Mouse (Mus musculus): ENCODE results near the gene Senp3. TPM values are rescaled to one million over a fixed set of nuclear protein-coding genes. Genes with fewer than 3 reads are reported as not detected.
A peak's percentile ranks its signal among the peaks of the same experiment; 100 is the strongest.

Gene Senp3
- polyA plus RNA-seq, 1 experiment from 2014 or later, result 102 TPM

- Histone ChIP-seq H3K4me3 (ENCODE audit: low read length) (no peak within 1 kb of the TSS), H3K9ac (ENCODE audit: low read depth, low read length) (no peak within 1 kb of the TSS), H3K36me3 (ENCODE audit: control insufficient read depth, insufficient read depth, low read length) (peaks cover 69% of the 10 kb centered on the region), H3K4me2 (replicated peaks; ENCODE audit: low read depth, low read length) (no peak within 1 kb of the TSS), H3K4me1 (ENCODE audit: control insufficient read depth, insufficient read depth, low read length) (peaks cover 5% of the 10 kb centered on the region; the same call in 1 of the 2 replicates), H3K27me3 (ENCODE audit: control insufficient read depth, insufficient read depth, low read length) (no peaks in the 10 kb centered on the region), H3K27ac (ENCODE audit: low read depth, low read length) (peak within 1 kb of the TSS; percentile 6; the same call in 1 of the 2 replicates), H3K9me3 (ENCODE audit: control insufficient read depth, low read length) (no peaks in the 10 kb centered on the region)
- 15% methylated on average over 34 of the region's 34 CpGs for WGBS
- peak; percentile 85 for ATAC-seq (ENCODE audit: low FRiP score, low TSS enrichment)
These were observed 26.4 kb downstream of the Senp3 start, which contains the start of gene Sox15 for GRCm38 (mm10) chr11:69655264-69656064. TSS of gene Sox15 (plus strand) at chr11:69655314.

- Histone ChIP-seq H3K9me3 (ENCODE audit: control insufficient read depth, low read length) (no peaks in the 10 kb centered on the region), H3K27me3 (ENCODE audit: control insufficient read depth, insufficient read depth, low read length) (no peaks in the 10 kb centered on the region), H3K9ac (ENCODE audit: low read depth, low read length) (no peak overlapping the region), H3K4me2 (replicated peaks; ENCODE audit: low read depth, low read length) (no peak overlapping the region), H3K36me3 (ENCODE audit: control insufficient read depth, insufficient read depth, low read length) (peaks cover 76% of the 10 kb centered on the region), H3K4me1 (ENCODE audit: control insufficient read depth, insufficient read depth, low read length) (peaks cover 5% of the 10 kb centered on the region; the same call in 1 of the 2 replicates), H3K4me3 (ENCODE audit: low read length) (no peak overlapping the region), H3K27ac (ENCODE audit: low read depth, low read length) (peak overlapping the region; percentile 6; the same call in 1 of the 2 replicates)
- no peak for ATAC-seq (ENCODE audit: low FRiP score, low TSS enrichment)
- WGBS, result 35% methylated on average over 9 of the region's 9 CpGs
These were observed 27.1 kb downstream of the Senp3 start for GRCm38 (mm10) chr11:69654760-69655159.

DNA sequence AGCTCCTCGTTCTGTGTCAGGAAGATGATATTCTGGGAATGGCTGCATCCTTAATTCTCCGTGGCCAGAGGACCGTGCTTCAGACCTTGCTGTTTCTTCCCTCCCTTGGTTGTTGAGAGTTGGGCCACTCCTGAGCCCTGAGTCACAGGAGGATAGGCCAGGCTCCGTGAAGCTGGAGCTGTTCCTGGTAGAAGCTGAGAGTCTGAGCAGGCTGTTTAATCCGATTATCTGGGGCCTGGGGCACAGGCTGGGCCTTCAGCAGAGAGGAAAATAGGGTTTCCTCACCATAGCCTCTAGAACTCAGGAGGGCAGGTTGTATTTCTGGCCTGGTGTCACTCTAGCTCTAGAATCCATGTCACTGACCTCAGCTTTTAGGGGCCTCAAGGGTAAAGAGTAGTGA, 28.5 kb downstream of the Senp3 start:
- peaks cover 80% of the 10 kb centered on the region for H3K36me3 ChIP-seq (ENCODE audit: control insufficient read depth, insufficient read depth, low read length)
- no peak overlapping the region for H3K4me3 ChIP-seq (ENCODE audit: low read length)
- H3K9ac ChIP-seq (ENCODE audit: low read depth, low read length), result no peak overlapping the region
- H3K9me3 ChIP-seq (ENCODE audit: control insufficient read depth, low read length), result no peaks in the 10 kb centered on the region
- ATAC-seq (ENCODE audit: low FRiP score, low TSS enrichment), result no peak
- H3K27me3 ChIP-seq (ENCODE audit: control insufficient read depth, insufficient read depth, low read length), result no peaks in the 10 kb centered on the region
- peaks cover 5% of the 10 kb centered on the region; the same call in 1 of the 2 replicates for H3K4me1 ChIP-seq (ENCODE audit: control insufficient read depth, insufficient read depth, low read length)
- H3K27ac ChIP-seq (ENCODE audit: low read depth, low read length), result peak overlapping the region; percentile 51
- no peak overlapping the region for H3K4me2 ChIP-seq (replicated peaks; ENCODE audit: low read depth, low read length)
- WGBS, result 71% methylated on average over 5 of the region's 5 CpGs

DNA sequence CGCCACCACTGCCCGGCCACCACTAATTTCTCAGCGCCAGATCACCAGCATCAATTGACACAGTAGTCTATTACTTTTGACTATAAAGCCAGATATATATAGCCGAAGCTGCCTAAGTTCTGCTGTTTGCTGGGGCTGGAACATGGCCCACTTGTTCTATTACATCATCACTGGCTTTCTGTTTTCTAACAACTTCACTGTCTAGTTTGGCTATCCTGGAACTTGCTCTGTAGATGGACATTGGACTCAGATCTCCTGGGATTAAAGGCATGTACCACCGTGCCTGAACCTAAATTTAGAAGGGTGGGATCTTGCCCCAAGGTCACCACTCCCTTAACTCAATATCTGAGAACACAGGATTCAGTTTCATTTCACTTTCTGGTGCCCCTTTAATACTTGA, 36.0 kb downstream of the Senp3 start:
- ATAC-seq (ENCODE audit: low FRiP score, low TSS enrichment), result no peak
- Histone ChIP-seq H3K4me3 (ENCODE audit: low read length) (no peak overlapping the region), H3K9ac (ENCODE audit: low read depth, low read length) (no peak overlapping the region), H3K9me3 (ENCODE audit: control insufficient read depth, low read length) (no peaks in the 10 kb centered on the region), H3K36me3 (ENCODE audit: control insufficient read depth, insufficient read depth, low read length) (peaks cover 90% of the 10 kb centered on the region), H3K4me1 (ENCODE audit: control insufficient read depth, insufficient read depth, low read length) (no peaks in the 10 kb centered on the region), H3K27ac (ENCODE audit: low read depth, low read length) (no peak overlapping the region), H3K4me2 (replicated peaks; ENCODE audit: low read depth, low read length) (no peak overlapping the region), H3K27me3 (ENCODE audit: control insufficient read depth, insufficient read depth, low read length) (no peaks in the 10 kb centered on the region)
- WGBS, result 92% methylated on average over 5 of the region's 5 CpGs

GRCm38 (mm10) chr11:69635471-69635870, 46.4 kb downstream of the Senp3 start:
- H3K9me3 ChIP-seq (ENCODE audit: control insufficient read depth, low read length), result no peaks in the 10 kb centered on the region
- H3K4me2 ChIP-seq (replicated peaks; ENCODE audit: low read depth, low read length), result peak overlapping the region; percentile 4; the same call in 1 of the 2 replicates
- H3K4me1 ChIP-seq (ENCODE audit: control insufficient read depth, insufficient read depth, low read length), result peaks cover 21% of the 10 kb centered on the region
- no peak for ATAC-seq (ENCODE audit: low FRiP score, low TSS enrichment)
- H3K27ac ChIP-seq (ENCODE audit: low read depth, low read length), result no peak overlapping the region
- H3K36me3 ChIP-seq (ENCODE audit: control insufficient read depth, insufficient read depth, low read length), result peaks cover 33% of the 10 kb centered on the region
- 78% methylated on average over 3 of the region's 3 CpGs for WGBS
- no peak overlapping the region for H3K4me3 ChIP-seq (ENCODE audit: low read length)
- H3K27me3 ChIP-seq (ENCODE audit: control insufficient read depth, insufficient read depth, low read length), result no peaks in the 10 kb centered on the region
- H3K9ac ChIP-seq (ENCODE audit: low read depth, low read length), result 0 out of 2 replicates have a peak overlapping the region, but pooled peaks have one; percentile 42

DNA sequence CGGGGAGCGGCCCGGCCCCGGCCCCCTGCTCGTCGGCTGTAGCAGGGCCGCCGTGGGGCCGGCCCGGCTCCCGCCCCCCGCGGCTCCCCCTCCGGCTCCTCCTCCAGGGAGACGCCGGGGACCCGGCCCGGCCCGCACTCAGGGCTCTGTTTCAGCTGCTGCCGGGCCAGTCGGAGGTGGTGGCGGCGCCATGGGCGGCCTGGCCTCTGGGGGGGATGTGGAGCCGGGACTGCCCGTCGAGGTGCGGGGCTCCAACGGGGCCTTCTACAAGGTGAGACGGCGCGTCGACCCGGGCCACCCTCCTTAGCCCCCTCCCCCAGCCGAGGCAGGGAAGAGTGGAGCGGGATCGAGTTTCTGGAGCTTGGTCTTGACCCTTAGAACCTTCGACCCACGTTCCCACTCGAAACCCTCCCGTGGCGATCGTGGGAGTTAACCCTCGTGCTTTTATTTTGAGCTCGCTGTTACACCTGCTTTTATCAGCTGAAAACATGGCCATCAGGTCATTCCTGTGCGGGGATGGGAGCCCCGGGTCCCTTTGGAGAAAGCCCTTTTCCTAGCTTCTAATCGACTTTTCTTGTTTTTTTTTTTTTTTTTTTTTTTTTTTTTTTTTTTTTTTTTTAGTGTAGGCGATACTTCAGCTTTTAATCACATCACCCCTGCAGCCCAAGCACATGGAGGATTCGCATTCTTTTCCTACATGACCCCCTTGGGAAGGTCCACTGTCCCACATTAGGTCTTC, 48.6 kb downstream of the Senp3 start:
- no peaks in the 10 kb centered on the region for H3K27me3 ChIP-seq (ENCODE audit: control insufficient read depth, insufficient read depth, low read length)
- WGBS, result under 1% methylated on average over 35 of the region's 50 CpGs

GRCm38 (mm10) chr11:69632284-69633089, 49.4 kb downstream of the Senp3 start, which contains the start of gene Fxr2:
TSS of gene Fxr2 (plus strand) at chr11:69632990.
- H3K4me3 ChIP-seq (ENCODE audit: low read length), result peak within 1 kb of the TSS; percentile 96
- WGBS, result under 1% methylated on average over 38 of the region's 56 CpGs
- peak within 1 kb of the TSS; percentile 97 for H3K9ac ChIP-seq (ENCODE audit: low read depth, low read length)
- H3K36me3 ChIP-seq (ENCODE audit: control insufficient read depth, insufficient read depth, low read length), result peaks cover 9% of the 10 kb centered on the region; the same call in 1 of the 2 replicates
- H3K4me1 ChIP-seq (ENCODE audit: control insufficient read depth, insufficient read depth, low read length), result peaks cover 21% of the 10 kb centered on the region
- peak; percentile 98 for ATAC-seq (ENCODE audit: low FRiP score, low TSS enrichment)
- no peaks in the 10 kb centered on the region for H3K27me3 ChIP-seq (ENCODE audit: control insufficient read depth, insufficient read depth, low read length)
- H3K27ac ChIP-seq (ENCODE audit: low read depth, low read length), result peak within 1 kb of the TSS; percentile 97
- H3K9me3 ChIP-seq (ENCODE audit: control insufficient read depth, low read length), result no peaks in the 10 kb centered on the region
- H3K4me2 ChIP-seq (replicated peaks; ENCODE audit: low read depth, low read length), result peak within 1 kb of the TSS; percentile 64

More for the DNA sequence above, 48.6 kb downstream of the Senp3 start:
- H3K4me2 ChIP-seq (replicated peaks; ENCODE audit: low read depth, low read length), result peak overlapping the region; percentile 64
- H3K9ac ChIP-seq (ENCODE audit: low read depth, low read length), result peak overlapping the region; percentile 97
- H3K4me3 ChIP-seq (ENCODE audit: low read length), result peak overlapping the region; percentile 96
- no peaks in the 10 kb centered on the region for H3K9me3 ChIP-seq (ENCODE audit: control insufficient read depth, low read length)
- peak; percentile 68 for ATAC-seq (ENCODE audit: low FRiP score, low TSS enrichment)
- peak overlapping the region; percentile 97 for H3K27ac ChIP-seq (ENCODE audit: low read depth, low read length)
- H3K36me3 ChIP-seq (ENCODE audit: control insufficient read depth, insufficient read depth, low read length), result peaks cover 16% of the 10 kb centered on the region; the same call in 1 of the 2 replicates
- H3K4me1 ChIP-seq (ENCODE audit: control insufficient read depth, insufficient read depth, low read length), result peaks cover 21% of the 10 kb centered on the region

DNA sequence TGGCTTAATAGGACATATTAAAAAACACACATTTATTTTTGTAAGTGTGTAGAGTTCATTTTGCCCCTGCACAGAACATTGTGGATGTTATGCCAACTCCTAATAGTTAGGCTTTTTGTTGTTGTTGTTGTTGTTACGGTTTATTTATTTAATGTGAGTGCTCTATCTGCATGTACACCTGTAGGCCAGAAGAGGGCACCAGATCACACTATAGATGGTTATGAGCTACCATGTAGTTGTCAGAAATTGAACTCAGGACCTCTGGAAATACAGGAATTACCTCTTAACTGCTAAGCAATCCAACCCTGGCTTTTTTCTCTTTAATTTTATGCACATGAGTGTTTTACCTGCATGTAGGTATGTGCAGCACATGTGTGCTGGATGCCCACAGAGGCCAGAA, 52.1 kb downstream of the Senp3 start:
- Histone ChIP-seq H3K36me3 (ENCODE audit: control insufficient read depth, insufficient read depth, low read length) (peaks cover 2% of the 10 kb centered on the region; the same call in 1 of the 2 replicates), H3K9ac (ENCODE audit: low read depth, low read length) (no peak overlapping the region), H3K4me3 (ENCODE audit: low read length) (no peak overlapping the region), H3K27me3 (ENCODE audit: control insufficient read depth, insufficient read depth, low read length) (no peaks in the 10 kb centered on the region), H3K27ac (ENCODE audit: low read depth, low read length) (no peak overlapping the region), H3K4me1 (ENCODE audit: control insufficient read depth, insufficient read depth, low read length) (peaks cover 11% of the 10 kb centered on the region), H3K4me2 (replicated peaks; ENCODE audit: low read depth, low read length) (no peak overlapping the region), H3K9me3 (ENCODE audit: control insufficient read depth, low read length) (no peaks in the 10 kb centered on the region)
- no peak for ATAC-seq (ENCODE audit: low FRiP score, low TSS enrichment)
- 74% methylated on average over 1 of the region's 1 CpGs for WGBS

Measured in kidney, embryonic 14.5 days (tissue).